Mouse (Mus musculus) ES-E14 (cell line): ENCODE results near the gene Fam160a1.

Experiments used
- HCFC1 ChIP-seq: IDR thresholded peaks from 2 replicates; pipeline ENCODE4 v1.6.1; 2012; ENCODE audit warnings: low read length, inconsistent platforms, borderline replicate concordance; ENCODE audit not compliant: insufficient read depth
- MAFK ChIP-seq: IDR thresholded peaks from 2 replicates; pipeline ENCODE4 v1.6.1; 2014; ENCODE audit warnings: mild to moderate bottlenecking, low read depth, low read length, inconsistent platforms; ENCODE audit not compliant: insufficient read depth

GRCm38 (mm10) chr3:85757944-85758343, 59.1 kb downstream of the Fam160a1 start:
- TF ChIP-seq MAFK: no peak
- TF ChIP-seq HCFC1: no peak
